Mouse (Mus musculus) MEL (cell line): ENCODE results near the gene Mfsd7a. TPM values are rescaled to one million over a fixed set of nuclear protein-coding genes. Genes with fewer than 3 reads are reported as not detected.

Source experiments
- DNase-seq: peaks from one replicate; pipeline ENCODE4 v3.0.0; 2011; ENCODE audit warnings: low read depth, low spot score
- H3K27ac ChIP-seq: 2 replicates; pipeline ENCODE4 v1.5.1; 2012; ENCODE audit warnings: low read depth, mild to moderate bottlenecking, control low read depth, low read length, moderate library complexity; ENCODE audit not compliant: control insufficient read depth
- H3K27me3 ChIP-seq, 2 experiments: fragments of 150-350 bp in 1 of 2; sonication (generic) in 1 of 2; 2 replicates each; pipeline ENCODE4 v1.6.1; 2012; ENCODE audit warnings: low read length in 2 of 2, mild to moderate bottlenecking in 2 of 2, improper control_type of control experiment in 1 of 2, moderate library complexity in 1 of 2; ENCODE audit not compliant: insufficient read depth in 2 of 2, control insufficient read depth in 1 of 2
- H3K36me3 ChIP-seq, 2 experiments: 2 replicates each; pipeline ENCODE4 v1.6.1; 2012 to 2014; ENCODE audit warnings: low read length in 2 of 2, improper control_type of control experiment in 1 of 2, inconsistent platforms in 1 of 2, mild to moderate bottlenecking in 1 of 2; ENCODE audit not compliant: insufficient read depth in 2 of 2, control insufficient read depth in 1 of 2
- H3K4me1 ChIP-seq, 2 experiments: fragments of 150-350 bp in 1 of 2; sonication (generic) in 1 of 2; 2 replicates each; pipeline ENCODE4 v1.6.1; 2012; ENCODE audit warnings: low read length in 2 of 2, improper control_type of control experiment in 1 of 2, mild to moderate bottlenecking in 1 of 2; ENCODE audit not compliant: insufficient read depth in 2 of 2, control insufficient read depth in 1 of 2
- H3K4me3 ChIP-seq, 2 experiments: fragments of 150-350 bp in 1 of 2; sonication (generic) in 1 of 2; 2 replicates each; pipeline ENCODE4 v1.5.1; 2012; ENCODE audit warnings: low read depth in 2 of 2, low read length in 2 of 2, mild to moderate bottlenecking in 2 of 2, moderate library complexity in 2 of 2, control low read depth in 1 of 2, improper control_type of control experiment in 1 of 2; ENCODE audit not compliant: control insufficient read depth in 1 of 2, insufficient read depth in 1 of 2
- H3K79me2 ChIP-seq: 2 replicates; pipeline ENCODE4 v1.6.1; 2012; ENCODE audit warnings: mild to moderate bottlenecking, low read length, moderate library complexity; ENCODE audit not compliant: control insufficient read depth, poor library complexity, insufficient read depth
- H3K9ac ChIP-seq: 2 replicates; pipeline ENCODE4 v1.6.1; 2012; ENCODE audit warnings: low read depth, mild to moderate bottlenecking, control low read depth, low read length, moderate library complexity; ENCODE audit not compliant: control insufficient read depth, poor library complexity, severe bottlenecking
- H3K9me3 ChIP-seq: fragments of 150-350 bp; sonication (generic); replicated peaks from 2 replicates; pipeline ENCODE4 v1.6.1; 2012; ENCODE audit warnings: mild to moderate bottlenecking, low read length, improper control_type of control experiment, moderate library complexity; ENCODE audit not compliant: insufficient read depth
- E2F4 ChIP-seq: IDR thresholded peaks from 2 replicates; pipeline ENCODE4 v1.6.1; 2011; ENCODE audit warnings: low read depth, low read length, improper control_type of control experiment, borderline replicate concordance
- ETS1 ChIP-seq: IDR thresholded peaks from 2 replicates; pipeline ENCODE4 v1.6.1; 2012; ENCODE audit warnings: low read depth, mild to moderate bottlenecking, inconsistent platforms, low read length, improper control_type of control experiment, moderate library complexity
- GABPA ChIP-seq: IDR thresholded peaks from 2 replicates; pipeline ENCODE4 v1.6.1; 2012; ENCODE audit warnings: low read depth, mild to moderate bottlenecking, inconsistent platforms, low read length, improper control_type of control experiment, moderate library complexity
- HCFC1 ChIP-seq: IDR thresholded peaks from 2 replicates; pipeline ENCODE4 v1.6.1; 2012; ENCODE audit warnings: low read depth, mild to moderate bottlenecking, inconsistent platforms, low read length, improper control_type of control experiment, moderate library complexity
- JUND ChIP-seq: IDR thresholded peaks from 2 replicates; pipeline ENCODE4 v1.6.1; 2011; ENCODE audit warnings: low read depth, mild to moderate bottlenecking, improper control_type of control experiment, low read length
- KAT2A ChIP-seq: conservative IDR thresholded peaks from 2 replicates; pipeline ENCODE4 v1.6.1; 2012; ENCODE audit warnings: low read depth, low read length, improper control_type of control experiment, inconsistent platforms
- MAX ChIP-seq: IDR thresholded peaks from 2 replicates; pipeline ENCODE4 v1.6.1; 2011; ENCODE audit warnings: low read length, improper control_type of control experiment
- MXI1 ChIP-seq: IDR thresholded peaks from 2 replicates; pipeline ENCODE4 v1.6.1; 2011; ENCODE audit warnings: mild to moderate bottlenecking, low read depth, low read length, improper control_type of control experiment
- NELFE ChIP-seq: IDR thresholded peaks from 2 replicates; pipeline ENCODE4 v1.6.1; 2011; ENCODE audit warnings: low read depth, low read length, improper control_type of control experiment
- POLR2A ChIP-seq, 2 experiments: IDR thresholded peaks; 2 replicates each; pipeline ENCODE4 v1.6.1; 2011 to 2012; ENCODE audit warnings: low read length in 2 of 2, mild to moderate bottlenecking in 2 of 2, control low read depth in 1 of 2, improper control_type of control experiment in 1 of 2, low read depth in 1 of 2, moderate library complexity in 1 of 2; ENCODE audit not compliant: control insufficient read depth in 1 of 2, insufficient read depth in 1 of 2, poor library complexity in 1 of 2
- POLR2AphosphoS5 ChIP-seq: IDR thresholded peaks from 2 replicates; pipeline ENCODE4 v1.6.1; 2012; ENCODE audit warnings: low read depth, borderline replicate concordance, mild to moderate bottlenecking, inconsistent platforms, low read length, moderate library complexity, mixed read lengths
- RAD21 ChIP-seq: IDR thresholded peaks from 2 replicates; pipeline ENCODE4 v1.6.1; 2011; ENCODE audit warnings: mild to moderate bottlenecking, low read depth, low read length, improper control_type of control experiment
- SIN3A ChIP-seq: IDR thresholded peaks from 2 replicates; pipeline ENCODE4 v1.6.1; 2012; ENCODE audit warnings: low read length, improper control_type of control experiment, inconsistent platforms
- SMC3 ChIP-seq: IDR thresholded peaks from 2 replicates; pipeline ENCODE4 v1.6.1; 2011; ENCODE audit warnings: low read depth, low read length, improper control_type of control experiment
- TAL1 ChIP-seq: IDR thresholded peaks from 2 replicates; pipeline ENCODE4 v1.6.1; 2012; ENCODE audit warnings: mild to moderate bottlenecking, inconsistent platforms, low read length, moderate library complexity, mixed read lengths
- TCF12 ChIP-seq: IDR thresholded peaks from 2 replicates; pipeline ENCODE4 v1.6.1; 2014; ENCODE audit warnings: low read depth, mild to moderate bottlenecking, inconsistent platforms, low read length, improper control_type of control experiment, moderate library complexity
- UBTF ChIP-seq: IDR thresholded peaks from 2 replicates; pipeline ENCODE4 v1.6.1; 2012; ENCODE audit warnings: low read depth, mild to moderate bottlenecking, inconsistent platforms, low read length, improper control_type of control experiment, moderate library complexity, borderline replicate concordance; ENCODE audit not compliant: insufficient read depth
- ZC3H11A ChIP-seq: IDR thresholded peaks from 2 replicates; pipeline ENCODE4 v1.6.1; 2012; ENCODE audit warnings: low read depth, mild to moderate bottlenecking, inconsistent platforms, low read length, improper control_type of control experiment
- ZKSCAN1 ChIP-seq: IDR thresholded peaks from 2 replicates; pipeline ENCODE4 v1.6.1; 2012; ENCODE audit warnings: low read depth, mild to moderate bottlenecking, inconsistent platforms, low read length, improper control_type of control experiment, moderate library complexity
- ZNF384 ChIP-seq: IDR thresholded peaks from 2 replicates; pipeline ENCODE4 v1.6.1; 2012; ENCODE audit warnings: low read depth, mild to moderate bottlenecking, inconsistent platforms, low read length, improper control_type of control experiment
- polyA plus RNA-seq, 2 experiments: library from polyadenylated mRNA; stranded (reverse) in 1 of 2; unstranded in 1 of 2; fragments of >175 nt in 1 of 2; fragments of >200 nt in 1 of 2; gene quantifications; 2 replicates each; pipeline versions ENCODE4 v1.2.1 to v1.2.4; 2012; ENCODE audit warnings: low replicate concordance in 2 of 2, low read depth in 1 of 2; ENCODE audit not compliant: insufficient read length in 2 of 2, insufficient read depth in 1 of 2, missing spikeins in 1 of 2
- total RNA-seq: library from RNA; depleted of rRNA; stranded (reverse); fragments of 300-350 nt; gene quantifications from 2 replicates; pipeline ENCODE4 v1.2.3, GENCODE M21; 2012

Mfsd7a gene
- total and polyA plus RNA-seq, 3 experiments = not detected

- TF ChIP-seq SIN3A = no peak
- TF ChIP-seq MAX = no peak
- TF ChIP-seq, all 39 proteins: peak for 0
Observed at GRCm38 (mm10) chr5:108447857-108448256, 834 bp downstream of the Mfsd7a start (continued).

DNA sequence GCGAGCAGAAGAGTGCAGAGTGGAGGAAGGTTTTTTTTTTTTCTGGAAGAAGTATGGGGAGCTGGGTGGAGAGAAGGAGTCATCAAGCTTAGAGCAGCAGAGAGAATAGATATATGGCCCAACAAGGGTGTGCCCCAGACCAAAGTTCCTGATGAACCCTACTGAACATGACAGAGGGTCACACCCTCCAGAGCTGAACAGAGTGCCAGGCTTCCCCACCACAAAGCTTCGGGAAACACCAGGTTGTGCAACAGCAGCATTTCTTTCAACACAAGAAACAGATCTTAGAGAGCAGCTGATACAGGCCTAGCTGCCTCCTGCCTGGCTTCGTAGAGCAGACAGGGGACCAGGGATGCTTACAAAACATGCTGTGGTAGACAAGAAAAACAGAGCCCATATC is 1.7 kb downstream of the Mfsd7a start:
- Histone ChIP-seq H3K79me2 (no peaks in the 10 kb centered on the region), H3K4me3 (no peak overlapping the region), H3K36me3 (no peaks in the 10 kb centered on the region), H3K4me1 (no peaks in the 10 kb centered on the region), H3K27ac (no peak overlapping the region), H3K27me3 (no peaks in the 10 kb centered on the region), H3K9me3 (no peaks in the 10 kb centered on the region), H3K9ac (no peak overlapping the region)
- TF ChIP-seq POLR2AphosphoS5 (no peak), RAD21 (no peak), POLR2A (IDR thresholded peaks at IDR 0.05; ENCODE audit: control insufficient read depth in 1 of 2, insufficient read depth in 1 of 2, low read depth in 1 of 2, low read length in 2 of 2, poor library complexity in 1 of 2) (no peak), MAX (no peak), KAT2A (no peak), TAL1 (no peak), JUND (no peak), NELFE (no peak), MXI1 (no peak)
- DNase-seq = no peak

- Histone ChIP-seq H3K27ac (no peak overlapping the region), H3K4me1 (peaks cover 0 to 13% of the 10 kb centered on the region in 2 experiments; a peak in 2 of 4 replicates), H3K27me3 (peaks cover 2% of the 10 kb centered on the region in 2 experiments; a peak in 2 of 4 replicates), H3K36me3 (peaks cover 0 to 3% of the 10 kb centered on the region in 2 experiments), H3K4me3 (no peak overlapping the region), H3K9me3 (no peaks in the 10 kb centered on the region), H3K9ac (no peak overlapping the region), H3K79me2 (peaks cover 13% of the 10 kb centered on the region)
- DNase-seq = no peak
- TF ChIP-seq HCFC1 (no peak), SIN3A (no peak), POLR2A (IDR thresholded peaks at IDR 0.05; ENCODE audit: control insufficient read depth in 1 of 2, insufficient read depth in 1 of 2, low read depth in 1 of 2, low read length in 2 of 2, poor library complexity in 1 of 2) (no peak), MXI1 (no peak), JUND (no peak), TCF12 (no peak), ZNF384 (no peak), MAX (no peak), ZKSCAN1 (no peak), UBTF (no peak), ETS1 (no peak), GABPA (no peak), E2F4 (no peak), SMC3 (no peak), ZC3H11A (no peak)
Observed at GRCm38 (mm10) chr5:108436101-108436500, 12.6 kb downstream of the Mfsd7a start.
